Mouse (Mus musculus): Measurements from ENCODE around the gene Angel2. TPM values are rescaled to one million over a fixed set of nuclear protein-coding genes. Genes with fewer than 3 reads are reported as not detected.
A peak's percentile ranks its signal among the peaks of the same experiment; 100 is the strongest.

The Angel2 gene
- polyA plus RNA-seq, 1 experiment from 2014 or later: 41.8 TPM

DNA sequence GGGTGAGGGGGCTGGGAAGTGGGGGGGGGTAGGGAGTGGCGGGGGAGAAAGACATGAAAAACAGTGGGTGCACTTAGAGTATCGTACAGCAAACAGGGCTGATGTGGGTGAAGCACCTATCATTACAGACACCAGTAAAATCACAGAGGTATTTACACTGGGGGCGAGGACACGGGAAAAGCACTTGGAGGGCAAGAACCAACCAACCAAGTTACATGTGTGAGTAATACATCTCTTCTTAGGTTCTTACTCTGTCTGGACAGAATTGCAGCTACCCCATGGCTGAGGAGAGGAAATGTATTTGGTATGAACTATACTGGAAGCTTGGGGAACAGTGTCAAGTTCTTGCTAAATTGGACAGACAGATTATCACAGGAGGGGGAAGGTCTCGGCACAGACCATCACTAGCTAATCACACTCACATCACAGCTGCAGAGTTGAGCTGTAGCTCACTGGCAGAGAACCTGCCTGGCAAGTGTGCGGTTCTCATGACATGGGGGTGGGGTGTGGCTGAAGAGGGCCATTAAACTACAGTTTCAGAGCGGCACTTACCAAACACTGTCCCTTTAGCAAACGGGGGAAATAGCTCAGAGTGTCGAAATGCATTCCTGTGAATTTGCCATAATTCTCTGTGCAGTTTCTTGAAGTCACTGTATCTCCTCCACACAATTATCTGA is 25.9 kb upstream of the Angel2 start:
- Histone ChIP-seq H3K4me2 (ENCODE audit: low read length) (no peak overlapping the region), H3K4me3 (ENCODE audit: low read length) (no peak overlapping the region), H3K9me3 (ENCODE audit: control insufficient read depth, low read length) (no peaks in the 10 kb centered on the region), H3K9ac (ENCODE audit: low read depth, low read length) (no peak overlapping the region), H3K27ac (ENCODE audit: low read depth, low read length) (no peak overlapping the region), H3K27me3 (replicated peaks; ENCODE audit: control insufficient read depth, insufficient read depth, low read length) (no peaks in the 10 kb centered on the region), H3K4me1 (ENCODE audit: control insufficient read depth, insufficient read depth, low read depth, low read length) (no peaks in the 10 kb centered on the region), H3K36me3 (ENCODE audit: control insufficient read depth, insufficient read depth, low read length) (peaks cover 9% of the 10 kb centered on the region)
- WGBS: 88% methylated on average over 9 of the region's 9 CpGs
- ATAC-seq: no peak

- 57% methylated on average over 2 of the region's 2 CpGs for WGBS
- H3K9ac ChIP-seq (ENCODE audit: low read depth, low read length): no peak overlapping the region
- H3K4me1 ChIP-seq (ENCODE audit: control insufficient read depth, insufficient read depth, low read depth, low read length): no peaks in the 10 kb centered on the region
- H3K36me3 ChIP-seq (ENCODE audit: control insufficient read depth, insufficient read depth, low read length): peaks cover 6% of the 10 kb centered on the region
- no peak overlapping the region for H3K27ac ChIP-seq (ENCODE audit: low read depth, low read length)
- no peaks in the 10 kb centered on the region for H3K9me3 ChIP-seq (ENCODE audit: control insufficient read depth, low read length)
- ATAC-seq: no peak
- no peaks in the 10 kb centered on the region for H3K27me3 ChIP-seq (replicated peaks; ENCODE audit: control insufficient read depth, insufficient read depth, low read length)
- H3K4me3 ChIP-seq (ENCODE audit: low read length): no peak overlapping the region
- H3K4me2 ChIP-seq (ENCODE audit: low read length): no peak overlapping the region
These were observed 23.8 kb upstream of the Angel2 start for GRCm38 (mm10) chr1:190901082-190901481.

DNA sequence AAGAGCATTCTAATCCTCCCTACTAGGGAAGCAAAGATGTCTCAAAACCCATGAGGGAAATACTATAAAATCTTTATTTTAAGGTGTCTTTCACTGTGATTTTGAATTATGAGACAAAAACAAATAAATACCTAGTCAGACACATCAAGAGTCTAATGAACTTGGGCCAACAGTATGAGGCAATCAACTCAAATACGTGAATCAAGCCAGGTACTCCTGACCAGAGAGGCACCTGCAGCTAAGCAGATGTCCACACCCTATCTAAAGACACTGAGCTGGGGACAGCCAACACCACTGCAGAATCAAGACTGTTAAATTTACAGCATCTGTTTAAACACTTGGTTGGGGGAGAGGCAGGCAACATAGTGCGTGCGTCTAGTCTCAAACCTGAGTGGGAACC is 20.8 kb upstream of the Angel2 start:
- Histone ChIP-seq H3K4me1 (ENCODE audit: control insufficient read depth, insufficient read depth, low read depth, low read length) (no peaks in the 10 kb centered on the region; the same call in 1 of the 2 replicates), H3K4me3 (ENCODE audit: low read length) (no peak overlapping the region), H3K27me3 (replicated peaks; ENCODE audit: control insufficient read depth, insufficient read depth, low read length) (no peaks in the 10 kb centered on the region), H3K9me3 (ENCODE audit: control insufficient read depth, low read length) (no peaks in the 10 kb centered on the region), H3K27ac (ENCODE audit: low read depth, low read length) (no peak overlapping the region), H3K9ac (ENCODE audit: low read depth, low read length) (no peak overlapping the region), H3K36me3 (ENCODE audit: control insufficient read depth, insufficient read depth, low read length) (no peaks in the 10 kb centered on the region), H3K4me2 (ENCODE audit: low read length) (no peak overlapping the region)
- no peak for ATAC-seq
- WGBS: 97% methylated on average over 3 of the region's 3 CpGs

- Histone ChIP-seq H3K4me3 (ENCODE audit: low read length) (no peak overlapping the region), H3K36me3 (ENCODE audit: control insufficient read depth, insufficient read depth, low read length) (no peaks in the 10 kb centered on the region), H3K27me3 (replicated peaks; ENCODE audit: control insufficient read depth, insufficient read depth, low read length) (no peaks in the 10 kb centered on the region), H3K9me3 (ENCODE audit: control insufficient read depth, low read length) (no peaks in the 10 kb centered on the region), H3K9ac (ENCODE audit: low read depth, low read length) (no peak overlapping the region), H3K27ac (ENCODE audit: low read depth, low read length) (no peak overlapping the region), H3K4me2 (ENCODE audit: low read length) (no peak overlapping the region), H3K4me1 (ENCODE audit: control insufficient read depth, insufficient read depth, low read depth, low read length) (no peaks in the 10 kb centered on the region; the same call in 1 of the 2 replicates)
- 93% methylated on average over 16 of the region's 16 CpGs for WGBS
- no peak for ATAC-seq
These were observed 20.2 kb upstream of the Angel2 start for GRCm38 (mm10) chr1:190904714-190905113.

DNA sequence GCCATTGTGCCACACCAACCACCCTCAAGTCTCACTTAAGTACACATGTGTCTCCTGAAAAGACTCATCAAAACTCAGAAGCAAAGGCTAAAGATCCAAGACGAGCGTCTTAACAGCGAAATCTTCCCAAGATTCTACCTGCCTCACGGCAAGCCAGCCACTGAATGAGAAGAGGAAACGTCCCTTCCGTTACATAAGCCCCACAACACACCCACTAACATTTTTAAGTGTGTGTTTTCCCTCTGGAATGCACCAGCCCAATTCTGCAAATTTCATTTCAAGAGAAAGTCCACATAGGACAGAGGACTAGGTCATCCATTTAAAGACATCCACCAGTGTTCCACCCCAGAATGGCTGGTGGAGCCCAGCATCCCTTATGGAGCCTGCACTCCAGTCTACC is 14.1 kb upstream of the Angel2 start:
- H3K4me2 ChIP-seq (ENCODE audit: low read length): peak overlapping the region; percentile 83
- H3K9me3 ChIP-seq (ENCODE audit: control insufficient read depth, low read length): no peaks in the 10 kb centered on the region
- H3K9ac ChIP-seq (ENCODE audit: low read depth, low read length): peak overlapping the region; percentile 94
- no peaks in the 10 kb centered on the region for H3K36me3 ChIP-seq (ENCODE audit: control insufficient read depth, insufficient read depth, low read length)
- peak overlapping the region; percentile 93 for H3K4me3 ChIP-seq (ENCODE audit: low read length)
- no peaks in the 10 kb centered on the region for H3K27me3 ChIP-seq (replicated peaks; ENCODE audit: control insufficient read depth, insufficient read depth, low read length)
- whole genome bisulfite sequencing: 81% methylated on average over 6 of the region's 6 CpGs
- H3K4me1 ChIP-seq (ENCODE audit: control insufficient read depth, insufficient read depth, low read depth, low read length): peaks cover 15% of the 10 kb centered on the region
- ATAC-seq: peak; percentile 16
- no peak overlapping the region for H3K27ac ChIP-seq (ENCODE audit: low read depth, low read length)

- peak; percentile 96 for ATAC-seq
- H3K9me3 ChIP-seq (ENCODE audit: control insufficient read depth, low read length): no peaks in the 10 kb centered on the region
- peak within 1 kb of the TSS; percentile 83 for H3K4me2 ChIP-seq (ENCODE audit: low read length)
- H3K27me3 ChIP-seq (replicated peaks; ENCODE audit: control insufficient read depth, insufficient read depth, low read length): no peaks in the 10 kb centered on the region
- peak within 1 kb of the TSS; percentile 93 for H3K4me3 ChIP-seq (ENCODE audit: low read length)
- H3K36me3 ChIP-seq (ENCODE audit: control insufficient read depth, insufficient read depth, low read length): no peaks in the 10 kb centered on the region
- WGBS: under 1% methylated on average over 47 of the region's 47 CpGs
- peaks cover 15% of the 10 kb centered on the region for H3K4me1 ChIP-seq (ENCODE audit: control insufficient read depth, insufficient read depth, low read depth, low read length)
- peak within 1 kb of the TSS; percentile 94 for H3K9ac ChIP-seq (ENCODE audit: low read depth, low read length)
- H3K27ac ChIP-seq (ENCODE audit: low read depth, low read length): peak within 1 kb of the TSS; percentile 82
These were observed 13.3 kb upstream of the Angel2 start, which contains the start of gene Rps6kc1 for GRCm38 (mm10) chr1:190911415-190912123. TSS of gene Rps6kc1 (minus strand) at chr1:190911770.

DNA sequence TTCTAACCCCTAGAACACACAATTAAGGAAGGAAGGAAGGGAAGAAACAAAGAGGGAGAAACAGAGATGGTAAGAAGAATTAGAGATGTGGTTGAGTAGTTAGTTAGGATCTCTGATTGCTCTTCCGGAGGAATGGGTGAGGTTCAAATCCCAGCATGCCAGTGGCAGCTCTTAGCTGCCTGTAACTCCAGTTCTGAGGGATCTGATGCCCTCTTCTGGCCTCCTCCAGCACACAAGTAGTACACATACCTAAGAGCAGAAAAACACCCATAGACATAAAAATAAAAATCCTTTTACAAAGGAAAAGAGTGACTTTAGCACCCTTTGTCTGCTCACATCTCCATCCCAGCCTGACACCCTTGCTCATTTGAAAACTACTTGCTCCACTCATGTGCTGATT is 12.3 kb upstream of the Angel2 start:
- Histone ChIP-seq H3K4me2 (ENCODE audit: low read length) (no peak overlapping the region), H3K27ac (ENCODE audit: low read depth, low read length) (no peak overlapping the region), H3K9ac (ENCODE audit: low read depth, low read length) (no peak overlapping the region), H3K9me3 (ENCODE audit: control insufficient read depth, low read length) (no peaks in the 10 kb centered on the region), H3K4me1 (ENCODE audit: control insufficient read depth, insufficient read depth, low read depth, low read length) (peaks cover 15% of the 10 kb centered on the region), H3K4me3 (ENCODE audit: low read length) (no peak overlapping the region), H3K36me3 (ENCODE audit: control insufficient read depth, insufficient read depth, low read length) (no peaks in the 10 kb centered on the region), H3K27me3 (replicated peaks; ENCODE audit: control insufficient read depth, insufficient read depth, low read length) (no peaks in the 10 kb centered on the region)
- ATAC-seq: no peak
- WGBS: 30% methylated on average over 1 of the region's 1 CpGs

DNA sequence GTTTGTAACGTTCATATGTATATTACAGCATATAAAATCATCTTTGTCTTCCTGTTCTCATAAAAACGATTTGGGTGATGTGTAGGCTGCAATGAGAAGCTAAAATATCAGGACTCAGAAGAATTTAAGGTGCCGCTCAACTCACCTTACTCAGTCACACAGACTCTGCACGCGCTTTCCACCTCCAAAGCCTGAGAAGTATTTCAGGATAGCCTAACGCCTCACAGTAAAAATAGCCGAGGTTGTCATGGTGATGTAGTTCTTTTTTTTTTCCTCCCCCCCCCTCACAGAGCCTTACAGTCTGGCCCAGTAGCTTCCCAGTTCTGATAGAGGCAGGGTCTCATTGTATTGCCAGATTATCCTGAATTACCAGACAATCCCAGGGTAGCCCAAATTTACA is 6.0 kb upstream of the Angel2 start:
- Histone ChIP-seq H3K9ac (ENCODE audit: low read depth, low read length) (no peak overlapping the region), H3K4me3 (ENCODE audit: low read length) (no peak overlapping the region), H3K4me2 (ENCODE audit: low read length) (no peak overlapping the region), H3K27me3 (replicated peaks; ENCODE audit: control insufficient read depth, insufficient read depth, low read length) (no peaks in the 10 kb centered on the region; the same call in 1 of the 2 replicates), H3K27ac (ENCODE audit: low read depth, low read length) (no peak overlapping the region), H3K9me3 (ENCODE audit: control insufficient read depth, low read length) (no peaks in the 10 kb centered on the region), H3K36me3 (ENCODE audit: control insufficient read depth, insufficient read depth, low read length) (no peaks in the 10 kb centered on the region), H3K4me1 (ENCODE audit: control insufficient read depth, insufficient read depth, low read depth, low read length) (no peaks in the 10 kb centered on the region)
- ATAC-seq: no peak
- WGBS: 64% methylated on average over 7 of the region's 7 CpGs

- Histone ChIP-seq H3K36me3 (ENCODE audit: control insufficient read depth, insufficient read depth, low read length) (no peaks in the 10 kb centered on the region), H3K9ac (ENCODE audit: low read depth, low read length) (no peak overlapping the region), H3K9me3 (ENCODE audit: control insufficient read depth, low read length) (no peaks in the 10 kb centered on the region), H3K27ac (ENCODE audit: low read depth, low read length) (no peak overlapping the region), H3K4me1 (ENCODE audit: control insufficient read depth, insufficient read depth, low read depth, low read length) (no peaks in the 10 kb centered on the region), H3K27me3 (replicated peaks; ENCODE audit: control insufficient read depth, insufficient read depth, low read length) (no peaks in the 10 kb centered on the region; the same call in 1 of the 2 replicates), H3K4me3 (ENCODE audit: low read length) (no peak overlapping the region), H3K4me2 (ENCODE audit: low read length) (no peak overlapping the region)
- no peak for ATAC-seq
- 72% methylated on average over 8 of the region's 8 CpGs for WGBS
These were observed 5.0 kb upstream of the Angel2 start for GRCm38 (mm10) chr1:190919725-190920469.

Data from hindbrain, embryonic 16.5 days (tissue).